Mouse (Mus musculus) spleen, adult 2 months (tissue): ENCODE measurements at regions not wholly inside any gene's neighbourhood (a gene's known extent, or its start where the extent isn't known, plus 50 kb on each side); places are given as distances from the start of the nearest gene placed in this dataset.

Experiments
- CTCF ChIP-seq: fragments of 200-500 bp; IDR thresholded peaks from 2 replicates; pipeline ENCODE4 v1.5.1; 2011; ENCODE audit warnings: mild to moderate bottlenecking, inconsistent platforms; ENCODE audit not compliant: insufficient read depth, insufficient read length, insufficient replicate concordance; ENCODE audit errors: extremely low read depth
- POLR2A ChIP-seq: fragments of 200-500 bp; IDR thresholded peaks from 2 replicates; pipeline ENCODE4 v1.6.1; 2011; ENCODE audit warnings: low read depth, low read length, inconsistent platforms

DNA sequence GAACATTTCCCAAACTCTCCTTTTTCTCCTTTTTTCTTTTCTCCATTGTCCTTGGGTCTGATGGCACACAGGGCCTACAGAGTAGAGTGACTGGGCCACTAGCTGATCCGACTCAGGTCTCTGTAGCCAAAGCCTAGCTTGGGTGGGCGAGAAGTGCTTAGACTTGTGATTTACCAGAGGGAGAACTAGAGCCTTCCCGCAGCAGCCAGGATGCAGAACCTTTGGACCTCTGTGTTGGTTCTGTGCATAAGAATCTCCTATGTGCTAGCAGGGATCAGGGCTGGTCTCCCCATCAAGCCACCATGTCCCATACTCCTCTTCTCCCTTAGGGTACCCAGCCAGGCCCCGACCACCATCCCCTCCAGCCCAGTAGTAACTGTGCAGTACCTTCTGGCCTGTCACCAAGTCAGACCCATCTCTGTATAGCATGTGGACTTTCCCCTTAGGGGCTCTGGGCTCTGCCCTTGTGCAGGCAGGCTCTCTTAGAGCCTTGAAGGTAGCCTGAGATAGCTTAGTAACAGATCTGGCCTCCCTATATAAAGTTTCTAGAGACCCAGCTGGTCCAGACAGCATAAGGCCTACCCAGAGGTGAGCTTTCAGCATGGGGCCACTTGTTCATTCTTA is 94.6 kb downstream of the 1700001O22Rik start:
- TF ChIP-seq CTCF: no peak
- TF ChIP-seq POLR2A: no peak
